Mouse (Mus musculus): Measurements from ENCODE around the gene Tsga10ip.
"Not testable (repeated sequence)": the region's sequence is repeated elsewhere in the genome, so short reads cannot be mapped to it uniquely, and the experiment has no call there.

Tsga10ip gene

DNA sequence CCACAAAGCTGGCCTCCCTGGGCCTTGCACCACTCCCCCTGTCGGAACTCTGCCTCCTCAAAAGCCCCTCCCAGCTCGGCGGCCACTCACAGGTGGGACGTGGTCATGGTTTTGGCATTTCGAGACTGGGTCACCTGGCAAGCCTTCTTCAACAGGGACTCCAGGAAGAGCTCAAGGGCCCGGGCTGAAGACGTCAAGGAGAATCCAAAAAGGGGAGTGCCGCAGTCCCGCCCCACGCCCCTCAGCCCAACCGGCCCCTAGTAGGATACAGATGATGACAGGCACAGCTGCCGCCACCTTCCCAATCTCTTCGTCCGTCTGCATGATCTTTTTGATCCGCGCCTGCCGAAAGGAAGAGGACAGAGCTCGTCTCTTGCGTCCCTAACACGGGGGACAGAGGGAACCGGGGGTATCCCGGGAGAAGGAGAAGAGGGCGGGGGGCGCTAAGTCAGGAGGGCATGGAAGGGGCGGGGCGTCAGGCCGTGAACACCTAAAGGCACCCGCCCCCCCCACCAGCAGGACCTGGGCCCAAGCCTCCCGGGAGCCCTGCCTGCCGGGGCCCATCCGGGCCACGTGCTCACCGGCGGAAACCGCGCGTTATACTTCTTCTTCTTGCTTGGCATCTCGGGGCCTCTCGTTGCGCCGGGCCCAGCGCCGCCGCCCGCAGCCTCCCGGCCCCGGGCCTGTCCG lies 21.9 kb upstream of the Tsga10ip start:
- DNase-seq (ENCODE audit: low spot score in 2 of 2), result peak; percentile 74 to 75

DNA sequence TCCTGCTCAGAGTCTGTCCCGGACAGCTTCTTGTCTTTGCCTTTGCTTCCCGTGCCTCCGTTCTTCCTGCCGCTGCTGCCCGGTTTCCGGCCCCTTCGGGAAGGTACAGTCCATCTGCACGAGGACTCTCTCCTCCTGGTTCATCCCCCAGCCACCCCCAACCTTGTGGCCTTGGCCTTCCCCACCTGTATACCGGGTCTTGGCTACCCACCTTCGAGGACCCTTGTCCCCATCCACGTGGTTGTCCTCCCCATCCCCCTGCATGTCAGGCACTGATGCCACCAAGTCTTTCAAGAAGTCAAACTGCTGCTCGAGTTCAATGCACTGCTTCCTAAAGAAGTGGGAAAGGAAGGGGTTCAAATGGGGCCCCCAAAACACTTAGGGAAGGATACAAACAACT lies 21.2 kb upstream of the Tsga10ip start:
- no peak for DNase-seq (ENCODE audit: low spot score in 2 of 2)

DNA sequence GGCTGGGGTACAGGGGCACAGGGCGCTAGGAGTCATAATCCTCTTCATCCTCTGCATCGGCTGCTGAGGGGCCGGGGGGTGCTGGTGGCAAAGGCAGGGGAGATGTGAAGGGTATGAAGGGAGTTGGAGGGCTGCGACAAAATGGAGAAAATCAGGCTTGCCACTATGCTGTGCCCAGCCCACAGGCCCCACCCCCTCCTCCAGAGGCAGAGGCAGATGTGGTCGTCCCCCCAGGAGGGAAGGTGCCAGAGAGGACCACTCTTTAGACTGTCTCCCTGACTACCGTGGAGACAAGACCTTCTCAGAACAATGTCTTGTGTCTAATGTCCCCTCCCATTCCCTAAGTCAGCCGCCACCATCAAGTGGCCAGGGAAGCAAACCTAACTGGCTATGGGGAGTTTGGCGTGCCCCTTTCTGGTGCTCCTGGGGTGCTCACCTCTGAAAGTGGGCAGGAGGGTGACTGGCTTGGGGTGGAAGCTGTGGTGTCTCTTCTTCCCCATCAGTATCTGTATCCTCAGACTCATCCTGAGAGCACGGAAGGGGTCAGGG lies 20.6 kb upstream of the Tsga10ip start:
- no peak for DNase-seq (ENCODE audit: low spot score in 2 of 2)

DNA sequence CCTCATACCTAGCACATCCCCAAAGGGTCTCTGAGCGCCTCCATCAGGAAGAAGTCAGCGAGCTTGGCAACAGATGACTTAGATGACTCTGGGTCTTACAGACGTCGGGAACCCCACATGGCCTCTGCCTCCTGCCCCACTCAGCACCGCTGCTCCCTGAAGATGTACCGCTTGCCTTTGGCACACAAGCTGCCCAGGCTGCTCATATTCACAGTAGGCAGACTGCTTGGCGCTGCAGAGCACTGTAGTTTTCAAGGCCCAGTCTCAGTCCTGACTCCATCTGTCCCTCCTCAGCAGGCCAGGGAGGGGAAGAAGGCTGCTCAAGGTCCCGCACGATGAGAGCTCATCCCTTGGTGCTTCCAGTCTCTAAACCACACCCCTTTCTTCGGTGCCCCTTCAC lies 19.9 kb upstream of the Tsga10ip start:
- no peak for DNase-seq (ENCODE audit: low spot score in 2 of 2)

DNA sequence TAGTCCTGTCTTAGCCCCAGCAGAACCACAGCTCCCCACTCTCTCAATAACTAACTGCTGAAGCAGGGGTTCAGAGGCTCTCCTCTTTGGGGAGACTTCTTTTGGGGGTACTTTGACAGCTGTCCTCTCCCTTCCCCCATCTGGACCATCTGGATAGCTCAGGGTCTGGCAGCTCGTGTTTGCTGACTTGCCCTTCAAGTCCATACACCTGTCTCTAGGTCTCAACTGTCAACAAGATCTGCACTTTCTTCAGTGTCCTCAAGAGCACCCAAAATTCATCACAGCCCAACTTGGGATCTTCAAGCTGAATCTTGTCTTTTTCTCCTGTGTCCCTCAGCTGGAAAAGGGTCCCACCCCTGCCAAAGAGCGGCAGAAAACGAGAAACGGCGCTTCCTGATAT lies 19.5 kb upstream of the Tsga10ip start:
- no peak for DNase-seq (ENCODE audit: low spot score in 2 of 2)

DNA sequence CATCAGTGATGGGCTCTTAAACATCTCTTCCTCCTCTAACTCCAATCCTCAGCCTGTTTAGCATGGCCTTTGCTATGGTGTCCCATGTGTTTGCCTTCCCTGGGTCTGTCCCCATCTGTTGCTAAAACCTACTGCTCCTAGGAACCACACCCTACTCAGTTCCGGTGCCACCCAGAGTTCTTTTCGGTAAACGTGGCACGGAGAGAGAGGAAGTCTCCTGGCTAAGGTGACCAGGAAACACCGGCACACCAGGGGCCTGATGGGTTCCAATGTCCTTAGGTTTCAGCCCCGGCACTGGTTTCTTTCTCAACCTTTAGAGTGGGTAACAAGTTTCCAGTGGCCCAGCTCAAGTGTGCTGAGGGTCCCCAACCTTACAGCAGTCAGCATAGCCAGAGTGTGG lies 18.3 kb upstream of the Tsga10ip start:
- no peak for DNase-seq (ENCODE audit: low spot score in 2 of 2)

DNA sequence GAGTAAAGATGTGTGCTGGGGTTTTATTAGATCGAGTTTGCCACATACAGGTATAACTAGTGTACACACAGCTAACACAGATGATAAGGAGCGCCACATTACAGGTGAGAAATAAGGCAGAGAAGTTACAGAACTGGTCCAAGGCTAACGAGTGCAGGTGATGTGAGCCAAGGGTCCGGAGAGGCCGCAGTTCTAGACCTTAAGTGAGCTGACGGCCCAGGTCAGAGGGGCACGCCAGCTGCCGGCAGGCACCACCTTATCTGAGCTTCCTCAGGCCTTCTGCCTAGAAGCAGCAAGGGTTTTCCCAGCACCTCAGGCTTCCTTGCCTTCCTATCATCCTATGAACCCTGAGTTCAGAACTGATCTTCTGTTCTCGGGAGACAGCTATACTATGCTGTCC lies 17.3 kb upstream of the Tsga10ip start:
- DNase-seq (ENCODE audit: low spot score in 2 of 2), result no peak

DNA sequence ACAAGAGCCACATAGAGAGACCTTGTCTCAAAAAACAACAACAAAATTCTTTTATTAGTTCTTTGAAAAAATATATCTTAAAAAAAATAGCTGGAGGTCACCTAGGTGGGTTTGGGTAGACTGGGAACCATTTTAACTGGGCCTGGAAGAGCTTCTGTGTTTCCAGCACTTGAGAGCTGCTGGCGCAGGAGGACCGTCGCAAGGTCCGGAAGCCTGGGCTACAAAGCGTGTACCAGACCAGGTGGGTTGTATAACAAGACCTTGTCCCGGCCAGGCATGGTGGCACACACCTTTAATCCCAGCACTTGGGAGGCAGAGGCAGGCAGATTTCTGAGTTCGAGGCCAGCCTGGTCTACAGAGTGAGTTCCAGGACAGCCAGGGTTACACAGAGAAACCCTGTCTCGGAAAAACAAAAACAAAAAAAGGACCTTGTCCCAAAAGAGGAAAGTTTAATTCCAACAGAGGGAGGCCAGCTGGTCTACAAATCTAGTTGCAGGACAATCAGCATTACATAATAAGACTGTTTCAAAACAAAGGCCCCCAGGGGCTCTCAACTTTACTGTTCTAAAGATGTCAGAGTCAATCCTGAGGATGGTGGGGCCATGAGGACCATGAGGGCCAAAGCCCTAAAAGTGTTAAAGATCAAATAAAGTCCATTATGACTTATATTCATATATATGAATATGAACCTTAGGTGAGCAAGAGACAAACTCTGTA lies 16.6 kb upstream of the Tsga10ip start:
- DNase-seq (ENCODE audit: low spot score in 2 of 2), result no peak

DNA sequence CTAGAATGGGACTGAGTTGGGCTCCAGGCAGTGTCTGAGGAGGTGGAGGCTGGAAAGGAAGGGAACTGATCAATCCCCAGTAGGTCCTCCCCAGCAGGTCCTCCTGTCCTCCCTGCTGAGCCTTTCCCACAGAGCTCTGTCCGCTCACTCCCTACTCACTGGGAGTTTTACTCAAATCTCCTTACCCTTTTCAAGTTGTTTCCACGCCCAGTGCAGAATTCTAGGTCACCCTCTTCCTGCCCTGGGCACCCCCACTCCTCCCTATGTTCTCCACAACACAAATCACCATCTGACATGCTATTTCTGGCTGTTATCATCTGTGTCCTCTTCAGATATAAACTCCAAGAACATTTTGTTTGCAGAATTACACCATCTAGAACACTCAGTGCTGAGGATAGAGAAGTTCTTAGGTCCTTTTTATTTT lies 12.2 kb upstream of the Tsga10ip start:
- DNase-seq (ENCODE audit: low spot score in 2 of 2), result no peak

DNA sequence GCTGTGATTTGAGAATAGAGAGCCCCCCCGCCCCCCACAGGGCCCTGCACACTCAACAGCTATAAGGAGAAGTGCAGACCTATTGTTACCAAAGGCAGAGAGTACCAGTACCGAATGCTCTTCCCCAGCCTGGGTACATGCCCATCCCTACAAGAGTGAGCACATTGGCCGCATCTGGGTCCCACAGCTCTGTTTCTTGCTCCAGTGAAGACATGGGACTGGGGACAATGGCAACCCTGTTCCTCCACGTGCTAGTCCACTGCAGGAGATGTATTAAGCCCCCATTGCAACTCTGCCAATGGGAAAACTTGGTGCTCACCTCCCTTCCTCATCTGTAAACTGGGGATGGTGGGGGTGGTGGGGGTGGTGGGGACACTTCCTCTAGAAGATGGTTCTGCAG lies 11.5 kb upstream of the Tsga10ip start:
- no peak for DNase-seq (ENCODE audit: low spot score in 2 of 2)

DNA sequence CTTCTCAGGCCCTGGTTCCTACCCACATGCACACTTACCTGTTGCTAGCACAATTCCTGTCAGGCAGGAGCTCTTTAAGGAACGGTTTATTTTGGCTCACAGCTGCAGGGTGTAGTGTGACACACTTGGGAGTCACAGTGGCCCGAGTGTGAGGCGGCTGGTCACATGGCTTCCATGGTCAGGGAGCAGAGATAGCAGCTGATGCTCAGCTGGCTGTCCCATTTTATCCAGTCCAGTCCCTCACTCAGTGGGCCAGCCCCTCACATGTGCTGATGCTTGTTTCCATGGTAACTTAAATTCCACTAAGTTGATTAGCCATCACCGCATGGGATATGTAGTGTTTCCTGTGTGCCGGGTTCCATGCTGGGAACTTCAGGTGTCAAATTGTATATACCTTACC lies 9.6 kb upstream of the Tsga10ip start:
- DNase-seq (ENCODE audit: low spot score in 2 of 2), result no peak

DNA sequence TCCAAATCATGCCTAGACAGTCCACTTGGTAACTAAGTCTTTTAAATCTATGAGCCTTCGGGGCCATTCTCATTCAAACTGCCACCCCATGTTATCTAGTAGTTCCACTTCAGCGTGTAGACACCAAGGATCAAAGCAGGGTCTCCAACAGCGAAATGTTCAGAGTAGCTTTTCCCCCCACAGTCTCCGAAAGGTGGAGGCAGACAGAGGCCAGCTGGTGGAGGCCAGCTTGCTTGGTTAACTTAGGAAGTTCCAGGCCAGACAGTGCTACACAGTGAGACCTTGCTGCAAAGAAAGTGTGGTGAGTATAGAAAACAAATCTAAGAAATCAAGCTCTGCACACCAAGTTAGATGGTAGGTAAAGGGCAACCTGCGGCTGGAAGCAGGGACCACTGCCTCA lies 8.3 kb upstream of the Tsga10ip start:
- DNase-seq (ENCODE audit: low spot score in 2 of 2), result no peak

DNA sequence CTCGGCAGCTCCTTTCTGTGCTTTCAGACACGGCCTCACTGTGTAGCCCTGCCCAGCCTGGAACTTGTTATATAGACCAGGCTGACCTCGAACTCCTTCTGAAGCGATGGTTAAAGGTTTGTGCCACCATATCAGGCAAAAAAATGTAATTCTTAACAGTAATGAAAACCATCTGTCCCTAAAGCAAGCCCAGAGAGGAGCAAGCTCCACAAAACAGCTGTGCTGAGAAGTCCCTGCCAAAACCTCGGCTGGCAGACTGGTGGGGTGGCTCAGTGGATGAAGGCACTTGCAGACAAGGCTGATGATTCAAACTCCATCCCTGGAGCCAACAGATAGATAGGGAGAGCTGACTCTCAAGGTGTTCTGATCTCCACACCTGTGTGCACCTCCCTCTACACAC lies 6.7 kb upstream of the Tsga10ip start:
- DNase-seq (ENCODE audit: low spot score in 2 of 2), result no peak

DNA sequence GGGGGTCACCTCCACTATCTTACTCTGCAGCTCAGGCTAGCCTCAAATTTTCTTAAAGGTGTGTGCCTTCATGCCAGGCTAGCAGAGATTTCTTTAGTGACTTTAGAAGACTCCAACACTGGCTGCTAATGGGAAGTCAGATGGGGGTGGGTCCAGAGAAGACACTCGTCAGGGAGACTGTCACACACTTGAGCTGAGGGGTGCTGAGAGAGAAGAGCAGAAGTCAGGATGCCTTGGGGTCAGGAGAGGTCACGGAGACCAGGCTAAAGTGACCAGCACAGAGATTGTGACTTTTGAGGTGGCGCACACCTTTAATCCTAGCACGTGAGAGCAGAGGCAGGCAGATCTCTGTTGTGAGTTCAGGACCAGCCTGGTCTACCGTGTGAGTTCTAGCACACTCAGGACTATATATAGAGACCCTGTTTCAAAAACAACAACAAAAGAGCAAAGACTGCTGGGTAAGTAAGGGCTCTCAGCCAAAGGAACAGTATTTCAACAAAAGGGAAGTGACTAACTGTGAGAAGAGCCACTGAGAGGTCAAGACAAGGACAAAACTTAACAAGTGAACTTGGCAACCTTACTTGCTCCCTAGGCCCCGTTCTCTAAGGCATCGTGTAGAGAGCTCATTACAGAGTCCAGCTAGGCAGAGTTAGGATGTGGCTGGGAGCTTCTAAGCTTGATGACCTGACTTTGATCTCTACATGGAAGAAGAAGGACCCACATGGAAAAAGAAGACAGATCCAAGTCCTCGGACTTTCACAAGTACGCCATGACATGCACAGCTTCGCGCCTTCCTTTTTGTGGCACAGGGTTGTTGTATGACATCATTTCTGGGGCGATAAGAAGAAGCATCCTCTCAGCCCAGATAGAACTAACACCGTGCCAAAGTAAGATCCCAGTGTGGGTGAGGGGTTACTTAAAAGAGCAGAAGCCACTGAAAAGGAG lies 6.0 kb upstream of the Tsga10ip start:
- no peak for DNase-seq (ENCODE audit: low spot score in 2 of 2)

DNA sequence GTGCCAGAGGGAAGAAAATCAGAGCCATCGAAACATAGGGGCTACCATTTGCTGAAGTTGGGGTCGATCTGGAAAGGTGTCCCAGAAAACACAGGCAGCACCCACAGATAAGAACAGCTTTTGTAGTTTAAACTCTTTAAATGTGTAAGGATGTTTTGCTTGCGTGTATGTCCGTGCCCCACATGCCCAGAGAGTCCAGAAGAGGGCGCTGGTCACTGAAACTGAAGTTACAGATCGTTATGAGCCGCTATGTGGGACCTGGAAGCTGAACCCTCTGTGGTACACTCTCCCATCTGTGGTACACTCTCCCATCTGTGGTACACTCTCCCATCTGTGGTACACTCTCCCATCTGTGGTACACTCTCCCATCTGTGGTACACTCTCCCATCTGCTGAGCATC lies 4.8 kb upstream of the Tsga10ip start:
- DNase-seq (ENCODE audit: low spot score in 2 of 2), result peak; percentile 60 to 76

DNA sequence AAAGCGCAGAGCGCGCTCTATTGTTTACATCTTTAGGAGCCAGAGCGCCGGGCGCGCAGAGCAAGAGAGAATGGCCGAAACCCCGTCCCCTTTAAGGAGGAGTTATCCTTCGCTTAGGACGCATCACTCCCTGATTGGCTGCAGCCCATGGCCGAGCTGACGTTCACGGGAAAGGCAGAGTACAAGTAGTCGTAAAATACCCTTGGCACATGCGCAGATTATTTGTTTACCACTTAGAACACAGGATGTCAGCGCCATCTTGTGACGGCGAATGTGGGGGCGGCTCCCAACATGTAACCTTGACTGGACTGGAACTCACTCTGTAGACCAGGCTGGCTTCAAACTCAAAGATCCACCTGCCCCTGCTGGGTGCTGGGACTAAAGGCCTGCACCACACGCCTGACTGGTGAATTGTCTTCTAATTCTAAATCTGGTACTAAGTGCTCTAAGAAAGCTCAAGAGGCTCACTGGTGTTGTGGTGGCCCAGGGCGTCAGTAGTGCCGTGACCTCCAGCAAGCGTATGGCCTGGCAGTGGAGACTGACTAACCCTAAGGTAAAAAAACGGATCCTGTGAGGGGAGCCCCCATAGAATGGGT lies 4.3 kb upstream of the Tsga10ip start:
- DNase-seq (ENCODE audit: low spot score in 2 of 2), result peak; percentile 46 to 58

DNA sequence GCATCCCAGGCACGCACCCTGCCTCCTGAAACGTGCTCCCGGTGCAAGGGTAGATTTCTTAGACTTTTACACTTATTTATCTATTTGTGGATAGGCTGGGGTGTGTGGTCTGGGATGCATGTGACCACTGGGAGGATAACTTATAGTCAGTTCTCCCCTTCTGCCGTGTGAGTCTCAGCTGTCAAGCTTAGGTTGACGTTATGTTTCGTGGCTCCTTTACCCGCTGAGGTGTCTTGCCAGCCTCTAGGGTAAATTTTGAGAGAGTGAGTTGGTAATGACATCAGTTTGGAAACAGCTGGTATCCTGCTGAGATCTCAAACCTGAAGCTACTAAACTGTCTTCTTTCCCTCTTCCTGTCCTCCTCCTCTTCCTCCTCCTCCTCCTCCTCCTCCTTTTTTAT lies 3.6 kb upstream of the Tsga10ip start:
- no peak for DNase-seq (ENCODE audit: low spot score in 2 of 2)

DNA sequence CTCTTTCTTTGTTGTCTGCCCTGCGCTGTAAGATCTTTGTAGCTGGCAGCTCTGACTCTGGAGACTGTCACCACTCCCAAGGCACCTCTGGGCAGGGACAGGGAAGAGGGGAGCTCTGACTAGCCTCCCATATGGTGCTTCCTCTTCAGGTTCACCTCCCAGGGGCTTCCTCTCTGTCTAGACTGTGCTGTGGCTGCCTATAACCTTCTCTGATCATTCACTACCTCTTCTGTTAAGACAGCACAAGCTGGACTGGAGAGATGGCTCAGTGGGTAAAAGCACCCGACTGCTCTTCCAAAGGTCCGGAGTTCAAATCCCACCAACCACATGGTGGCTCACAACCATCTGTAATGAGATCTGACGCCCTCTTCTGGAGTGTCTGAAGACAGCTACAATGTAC lies 1.3 kb downstream of the Tsga10ip start:
- DNase-seq (ENCODE audit: low spot score in 2 of 2), result not testable (repeated sequence)

DNA sequence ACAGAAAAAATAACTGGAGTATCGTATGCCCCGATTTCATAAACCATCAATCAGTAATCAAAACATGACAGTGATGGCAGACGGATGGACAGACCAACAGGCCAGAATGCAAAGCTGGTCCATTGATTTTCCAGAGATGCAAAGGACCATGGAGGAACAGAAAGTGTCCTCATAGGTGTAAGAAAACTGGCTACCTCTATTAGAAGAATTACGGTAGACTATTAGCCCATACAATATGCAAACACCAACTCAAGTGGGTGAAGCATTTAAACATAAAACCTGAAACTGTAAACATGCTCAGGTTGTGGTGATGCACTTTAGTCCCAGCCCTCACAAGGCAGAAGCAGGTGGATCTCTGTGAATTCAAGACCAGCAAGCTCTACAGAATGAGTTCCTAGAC lies 7.0 kb downstream of the Tsga10ip start:
- DNase-seq (ENCODE audit: low spot score in 2 of 2), result no peak

DNA sequence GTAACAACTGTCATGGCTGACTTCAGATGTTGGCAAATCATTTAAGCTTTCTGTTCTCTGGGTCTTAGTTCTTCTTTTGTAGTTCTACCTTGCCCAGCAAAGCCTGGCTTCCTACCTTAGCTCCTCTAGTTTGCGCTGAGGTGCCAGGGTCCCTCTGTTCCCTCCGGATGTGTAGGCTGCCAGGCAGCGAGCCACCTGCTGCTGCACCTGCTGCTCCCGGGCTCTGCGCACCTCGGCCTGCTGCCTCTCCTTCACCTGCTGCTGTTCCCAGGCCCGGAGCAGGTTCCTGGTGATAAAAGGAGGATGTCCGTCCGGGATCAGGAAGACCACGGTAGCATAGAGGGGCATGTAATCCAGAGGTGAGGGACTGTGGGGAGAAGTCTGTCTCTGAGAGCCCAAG lies 8.2 kb downstream of the Tsga10ip start:
- no peak for DNase-seq (ENCODE audit: low spot score in 2 of 2)

DNA sequence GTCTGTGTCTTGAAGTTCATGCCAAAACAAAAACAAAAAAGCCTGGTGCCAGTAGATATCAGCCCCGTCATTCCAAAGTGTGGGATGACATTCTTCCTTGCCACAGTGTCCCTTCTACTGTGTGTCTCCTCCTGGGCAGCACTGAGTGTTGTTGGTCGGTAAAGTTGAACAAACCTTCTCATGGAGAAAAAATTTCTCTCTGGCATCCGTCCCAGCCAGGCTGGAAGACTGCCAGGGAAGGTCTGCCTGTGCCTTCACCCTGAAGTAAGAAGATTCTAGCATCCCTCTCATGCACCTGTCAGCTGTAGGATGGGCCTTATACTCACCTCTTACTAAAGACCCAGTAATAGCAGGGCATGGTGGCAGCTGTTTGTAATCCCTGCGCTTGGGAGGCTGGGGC lies 9.4 kb downstream of the Tsga10ip start:
- no peak for DNase-seq (ENCODE audit: low spot score in 2 of 2)

DNA sequence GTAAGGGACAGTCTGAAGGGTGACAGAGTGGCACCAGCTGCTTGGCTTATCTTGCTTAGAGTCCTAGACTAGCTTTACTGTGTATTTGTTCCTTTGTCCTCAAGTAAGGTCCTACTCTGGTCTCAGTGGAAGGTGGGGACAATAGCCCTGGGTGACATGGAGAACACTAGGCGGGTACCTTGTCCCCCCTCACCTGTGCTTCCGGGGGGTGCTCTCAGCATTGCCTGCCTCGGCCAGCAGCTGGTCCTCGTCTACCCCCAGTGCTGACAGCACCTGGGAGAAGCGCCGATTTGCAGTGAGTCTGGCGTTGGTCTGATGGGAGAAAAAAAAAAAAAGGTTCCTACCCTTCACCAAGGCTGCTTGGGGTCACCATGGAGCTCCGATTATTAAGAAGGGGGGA lies 11.9 kb downstream of the Tsga10ip start:
- no peak for DNase-seq (ENCODE audit: low spot score in 2 of 2)

Data from spleen, postnatal 36 days (tissue).